Comparison of ENCODE assay signal across 39 mouse cellular contexts in the genomic region with DNA sequence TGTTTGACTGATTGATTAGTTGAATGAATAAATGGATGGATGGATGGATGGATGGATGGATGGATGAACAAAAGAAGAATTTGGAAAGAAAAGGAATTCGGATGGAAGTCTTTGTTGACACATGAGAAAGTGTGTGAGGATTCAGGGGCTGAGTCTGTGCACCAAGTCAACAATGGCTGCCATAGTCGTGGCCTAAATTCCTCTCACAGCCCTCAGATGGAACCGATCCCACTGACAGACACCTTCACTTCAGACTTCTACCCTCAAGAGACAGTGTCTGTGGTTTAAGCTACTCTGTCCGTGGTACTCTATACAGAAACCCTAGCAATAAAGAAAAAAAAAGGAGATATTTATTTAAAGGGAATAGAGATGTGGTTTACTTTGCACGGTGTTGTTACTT. TPM values are rescaled to one million over a fixed set of nuclear protein-coding genes. Genes with fewer than 3 reads are reported as not detected.
"Had no signal": no experiment of that assay in that cellular context is flagged by ENCODE, and none has a peak within 500 bp of the region (broad histone marks: within the 10 kb centered on the region; RNA-seq: fewer than 3 reads in every experiment).

No protein-coding gene starts in this region.

- H3K36me3 ChIP-seq: heart, embryonic 12.5 days; heart, embryonic 13.5 days; heart, embryonic 15.5 days; hindbrain, embryonic 12.5 days; hindbrain, embryonic 13.5 days; hindbrain, embryonic 15.5 days; intestine, embryonic 15.5 days; kidney, embryonic 15.5 days had no signal

- DNase-seq: heart, postnatal 10 days; heart, postnatal 14 days; heart, postnatal 36 days; heart, postnatal 4 days; kidney, adult 11 months; kidney, adult 18-20 months; kidney, adult 2 months; kidney, adult 8-10 months; kidney, adult 9 months; kidney, postnatal 10 days; kidney, postnatal 14 days; kidney, postnatal 25 days; kidney, postnatal 36 days; kidney, postnatal 4 days; layer of hippocampus, adult 9-11 months; layer of hippocampus, postnatal 36 days had no signal

- H3K27me3 ChIP-seq: hindbrain, embryonic 12.5 days; hindbrain, embryonic 13.5 days; hindbrain, embryonic 15.5 days; intestine, embryonic 15.5 days had no signal

- ATAC-seq: hindbrain, embryonic 16.5 days; hindbrain, postnatal 0 days; inflammation-experienced regulatory T-cells, adult 6 months; intestine, embryonic 15.5 days; intestine, embryonic 16.5 days; intestine, postnatal 0 days had no signal

- H3K4me1 ChIP-seq: heart, embryonic 12.5 days; heart, embryonic 13.5 days; heart, embryonic 15.5 days; hindbrain, embryonic 12.5 days; hindbrain, embryonic 15.5 days; intestine, embryonic 15.5 days; kidney, embryonic 15.5 days had no signal

- H3K27ac ChIP-seq: heart, embryonic 13.5 days; heart, embryonic 15.5 days; hindbrain, embryonic 12.5 days; hindbrain, embryonic 13.5 days; hindbrain, embryonic 14.5 days; hindbrain, embryonic 15.5 days; hindbrain, postnatal 0 days; intestine, embryonic 15.5 days; kidney, embryonic 15.5 days; kidney, postnatal 0 days; layer of hippocampus, adult 2 months; left cerebral cortex, adult 2 months had no signal

- H3K9me3 ChIP-seq: heart, embryonic 15.5 days; hindbrain, embryonic 13.5 days; hindbrain, embryonic 15.5 days; intestine, embryonic 15.5 days; kidney, embryonic 15.5 days had no signal

- H3K4me3 ChIP-seq: heart, embryonic 12.5 days; heart, embryonic 13.5 days; heart, embryonic 15.5 days; hindbrain, embryonic 12.5 days; hindbrain, embryonic 13.5 days; hindbrain, embryonic 15.5 days; intestine, embryonic 15.5 days; kidney, embryonic 15.5 days; layer of hippocampus, adult 2 months; left cerebral cortex, adult 2 months had no signal

RNA-seq across cellular contexts. Expression of a gene that starts 34.8 kb away (rescaled TPM):
- total RNA-seq: heart, postnatal 10 days; heart, postnatal 25 days; heart, postnatal 36 days; heart, postnatal 4 days; hematopoietic stem cell, adult 5-6 weeks had no signal
- polyA plus RNA-seq: heart, embryonic 15.5 days; heart, postnatal 0 days; inflammation-experienced regulatory T-cells, adult 6 months; intestine, embryonic 14.5 days; intestine, embryonic 16.5 days; kidney, adult 2 months; kidney, embryonic 14.5 days; kidney, embryonic 16.5 days; kidney, postnatal 0 days had no signal
